Mouse (Mus musculus) gastrocnemius, adult 18-20 months (tissue): Measurements from ENCODE around the gene Cbx4. TPM values are rescaled to one million over a fixed set of nuclear protein-coding genes. Genes with fewer than 3 reads are reported as not detected.

ENCODE experiments used
- DNase-seq: peaks from one replicate; pipeline ENCODE4 v3.0.0; 2021; ENCODE audit warnings: low spot score
- long read RNA-seq, 2 experiments: library from polyadenylated mRNA; stranded (forward); transcript quantifications; one replicate each; pipeline ENCODE4 v2.0.0; 2021
- total RNA-seq, 2 experiments: library from RNA; stranded (reverse); gene quantifications; 2 replicates each; pipeline ENCODE4 v1.2.3; 2021

The Cbx4 gene
- total RNA-seq = 1 to 10 TPM; 1.6 to 2.5 TPM
- long read RNA-seq, experiment 1, full-length matches to known transcripts = 1 of 3 reads
- long read RNA-seq, experiment 1, partial matches to known transcripts = 1 of 3 reads
- long read RNA-seq, experiment 1, other reads (novel, unspliced or antisense) = 1 of 3 reads
- long read RNA-seq, experiment 2, full-length matches to known transcripts = 1 of 2 reads
- long read RNA-seq, experiment 2, partial matches to known transcripts = 0 of 2 reads
- long read RNA-seq, experiment 2, other reads (novel, unspliced or antisense) = 1 of 2 reads

- DNase-seq = peak; percentile 90
Measured at GRCm38 (mm10) chr11:119086144-119086971, at the start of gene Cbx4. TSS of gene Cbx4 (minus strand) at chr11:119086221.

- no peak for DNase-seq
Measured at GRCm38 (mm10) chr11:119134586-119134985, 48.6 kb upstream of the Cbx4 start.

GRCm38 (mm10) chr11:119133437-119134221 lies 47.6 kb upstream of the Cbx4 start:
- peak; percentile 86 for DNase-seq

GRCm38 (mm10) chr11:119132198-119133035 lies 46.4 kb upstream of the Cbx4 start:
- no peak for DNase-seq

GRCm38 (mm10) chr11:119130081-119130765 lies 44.2 kb upstream of the Cbx4 start:
- DNase-seq = no peak

- no peak for DNase-seq
Measured at GRCm38 (mm10) chr11:119129281-119130058, 43.4 kb upstream of the Cbx4 start.

- no peak for DNase-seq
Measured at GRCm38 (mm10) chr11:119128668-119129280, 42.8 kb upstream of the Cbx4 start.

GRCm38 (mm10) chr11:119127686-119128473 lies 41.9 kb upstream of the Cbx4 start:
- peak; percentile 82 for DNase-seq

- DNase-seq = peak; percentile 24
Measured at GRCm38 (mm10) chr11:119127147-119127546, 41.1 kb upstream of the Cbx4 start.

GRCm38 (mm10) chr11:119125929-119126861 lies 40.2 kb upstream of the Cbx4 start:
- peak; percentile 85 for DNase-seq

- DNase-seq = peak; percentile 88
Measured at GRCm38 (mm10) chr11:119124536-119124935, 38.5 kb upstream of the Cbx4 start.

GRCm38 (mm10) chr11:119123522-119124319 lies 37.7 kb upstream of the Cbx4 start:
- DNase-seq = peak; percentile 13

GRCm38 (mm10) chr11:119122396-119122795 lies 36.4 kb upstream of the Cbx4 start:
- DNase-seq = no peak

GRCm38 (mm10) chr11:119118905-119119304 lies 32.9 kb upstream of the Cbx4 start:
- no peak for DNase-seq

GRCm38 (mm10) chr11:119117945-119118344 lies 31.9 kb upstream of the Cbx4 start:
- no peak for DNase-seq

GRCm38 (mm10) chr11:119116992-119117391 lies 31.0 kb upstream of the Cbx4 start:
- peak; percentile 42 for DNase-seq
